Mouse (Mus musculus) forebrain, embryonic 12.5 days (tissue): ENCODE results near the gene 1700020N15Rik. TPM values are rescaled to one million over a fixed set of nuclear protein-coding genes. Genes with fewer than 3 reads are reported as not detected.
"Not testable (repeated sequence)": the region's sequence is repeated elsewhere in the genome, so short reads cannot be mapped to it uniquely, and the experiment has no call there.

Experiments
- ATAC-seq: fragments of 200-750 bp; cut with Nextera tagmentation; 2 replicates; pipeline ENCODE4 v1.8.0; 2017; ENCODE audit warnings: moderate TSS enrichment; ENCODE audit not compliant: low FRiP score
- H3K27ac ChIP-seq: fragments of 300-500 bp; sonication (generic); 2 replicates; pipeline ENCODE4 v1.5.1; 2016; ENCODE audit warnings: mild to moderate bottlenecking
- H3K27me3 ChIP-seq: fragments of 300-500 bp; sonication (generic); 2 replicates; pipeline ENCODE4 v1.6.1; 2016; ENCODE audit warnings: mild to moderate bottlenecking
- H3K36me3 ChIP-seq: fragments of 300-500 bp; sonication (generic); replicated peaks from 2 replicates; pipeline ENCODE4 v1.6.1; 2016; ENCODE audit warnings: mild to moderate bottlenecking
- H3K4me1 ChIP-seq: fragments of 300-500 bp; sonication (generic); 2 replicates; pipeline ENCODE4 v1.6.1; 2016
- H3K4me2 ChIP-seq: fragments of 300-500 bp; sonication (generic); 2 replicates; pipeline ENCODE4 v1.6.1; 2016; ENCODE audit warnings: mild to moderate bottlenecking, moderate library complexity
- H3K4me3 ChIP-seq: fragments of 300-500 bp; sonication (generic); replicated peaks from 2 replicates; pipeline ENCODE4 v1.5.1; 2016; ENCODE audit warnings: mild to moderate bottlenecking
- H3K9ac ChIP-seq: fragments of 300-500 bp; sonication (generic); 2 replicates; pipeline ENCODE4 v1.6.1; 2016; ENCODE audit warnings: mild to moderate bottlenecking
- H3K9me3 ChIP-seq: fragments of 300-500 bp; sonication (generic); 2 replicates; pipeline ENCODE4 v1.6.1; 2016
- WGBS: fragments of 180-500 bp; shearing (Covaris S2); methylation state at CpG from one replicate; pipeline ENCODE4 v1.1.7; 2016; 5-methylcytosine and 5-hydroxymethylcytosine counted together
- polyA plus RNA-seq: library from polyadenylated mRNA; unstranded; fragments of >200 nt; fragmentation: Nextera tagmentation; extraction: Ambion mirVana; gene quantifications from 2 replicates; pipeline ENCODE4 v1.2.1, GENCODE M21; 2016

Gene 1700020N15Rik
- polyA plus RNA-seq, result not detected in 2 replicates

GRCm38 (mm10) chrX:69945000-69945399 lies at the start of gene 1700020N15Rik:
Gene 1700020N15Rik, plus strand, starts transcription at chrX:69945300.
- H3K27ac ChIP-seq, H3K9me3 ChIP-seq, H3K4me1 ChIP-seq, H3K36me3 ChIP-seq, H3K27me3 ChIP-seq, H3K4me3 ChIP-seq, H3K4me2 ChIP-seq, ATAC-seq, H3K9ac ChIP-seq: not testable (repeated sequence)
- WGBS, result 66% methylated on average over 3 of the region's 5 CpGs

- Histone ChIP-seq H3K9me3 (no peaks in the 10 kb centered on the region), H3K9ac (no peak overlapping the region), H3K27ac (no peak overlapping the region), H3K4me2 (no peak overlapping the region), H3K27me3 (no peaks in the 10 kb centered on the region), H3K4me1 (0 out of 2 replicates have a peak, but pooled peaks cover 6% of the 10 kb centered on the region), H3K36me3 (no peaks in the 10 kb centered on the region), H3K4me3 (no peak overlapping the region)
- peak; percentile 67; the same call in 1 of the 2 replicates for ATAC-seq
- 43% methylated on average over 2 of the region's 2 CpGs for WGBS
Measured at GRCm38 (mm10) chrX:69976790-69977579, 31.9 kb downstream of the 1700020N15Rik start.
